Mouse (Mus musculus): ENCODE measurements around the gene Cul7. TPM values are rescaled to one million over a fixed set of nuclear protein-coding genes. Genes with fewer than 3 reads are reported as not detected.
A peak's percentile ranks its signal among the peaks of the same experiment; 100 is the strongest.

The Cul7 gene
- total and polyA plus RNA-seq, 3 experiments, result 33.3 to 82.5 (median 68.1) TPM

GRCm38 (mm10) chr17:46621324-46621723 lies 28.8 kb upstream of the Cul7 start:
- DNase-seq (ENCODE audit: extremely low read depth), result no peak
- Histone ChIP-seq H3K36me3 (replicated peaks in 1 of 2; ENCODE audit: control insufficient read depth in 1 of 2, insufficient read depth in 1 of 2, low read length in 1 of 2) (no peaks in the 10 kb centered on the region), H3K4me3 (replicated peaks in 1 of 3; ENCODE audit: low read depth in 2 of 3, low read length in 2 of 3, poor library complexity in 1 of 3) (no peak overlapping the region), H3K4me1 (ENCODE audit: control insufficient read depth in 1 of 2, insufficient read depth in 2 of 2) (peaks cover 39 to 64% of the 10 kb centered on the region in 2 experiments), H3K9ac (ENCODE audit: insufficient read depth, low read depth) (no peak overlapping the region), H3K4me2 (ENCODE audit: insufficient read depth, low read depth, poor library complexity, severe bottlenecking) (no peak overlapping the region), H3K79me2 (replicated peaks; ENCODE audit: control insufficient read depth, extremely low read depth, insufficient read depth, poor library complexity, severe bottlenecking) (no peaks in the 10 kb centered on the region), H3K27me3 (replicated peaks) (no peaks in the 10 kb centered on the region), H3K9me3 (replicated peaks; ENCODE audit: low read length) (no peaks in the 10 kb centered on the region), H3K27ac (ENCODE audit: insufficient read depth, low read depth) (no peak overlapping the region)
- in situ Hi-C loops (cut with MboI; ENCODE audit: low pct_ligation_motif_present, low pct_unique_long_range_greater_than_20kb, low sequenced_read_pairs), result no loop called here
- dilution Hi-C loops (cut with MboI; ENCODE audit: extremely low pct_ligation_motif_present, extremely low pct_unique_long_range_greater_than_20kb, low sequenced_read_pairs), result no loop called here
- no peak for TF ChIP-seq MAX (IDR thresholded peaks at IDR 0.05; ENCODE audit: low read length)
- no peak for TF ChIP-seq IRF4 (IDR thresholded peaks at IDR 0.05; ENCODE audit: low read depth, low read length)
- TF ChIP-seq HCFC1 (IDR thresholded peaks at IDR 0.05; ENCODE audit: low read depth, low read length), result no peak
- no peak for TF ChIP-seq ELF1 (IDR thresholded peaks at IDR 0.05; ENCODE audit: low read depth, low read length)
- TF ChIP-seq TCF12 (IDR thresholded peaks at IDR 0.05; ENCODE audit: low read depth, low read length), result no peak
- TF ChIP-seq ETS1 (conservative IDR thresholded peaks at IDR 0.05; ENCODE audit: low read depth, low read length), result no peak
- TF ChIP-seq RAD21 (IDR thresholded peaks at IDR 0.05; ENCODE audit: low read depth, low read length), result no peak
- TF ChIP-seq RCOR1 (conservative IDR thresholded peaks at IDR 0.05; ENCODE audit: low read depth, low read length), result no peak
- no peak for TF ChIP-seq JUND (conservative IDR thresholded peaks at IDR 0.05; ENCODE audit: low read depth, low read length)
- TF ChIP-seq ZKSCAN1 (IDR thresholded peaks at IDR 0.05; ENCODE audit: borderline replicate concordance, low read depth, low read length), result no peak
- TF ChIP-seq CHD2 (IDR thresholded peaks at IDR 0.05; ENCODE audit: low read length), result no peak
- TF ChIP-seq MYC (IDR thresholded peaks at IDR 0.05; ENCODE audit: low read depth, low read length), result no peak
- no peak for TF ChIP-seq POLR2A (IDR thresholded peaks at IDR 0.05; ENCODE audit: low read depth, low read length)
- TF ChIP-seq CTCF (conservative IDR thresholded peaks at IDR 0.05 in 1 of 2, IDR thresholded peaks at IDR 0.05 in 1 of 2; ENCODE audit: low read depth in 2 of 2, low read length in 2 of 2), result no peak
- no peak for TF ChIP-seq TBP (conservative IDR thresholded peaks at IDR 0.05; ENCODE audit: low read depth, low read length)
- no peak for TF ChIP-seq SIN3A (IDR thresholded peaks at IDR 0.05; ENCODE audit: low read length)
- no peak for TF ChIP-seq SMC3 (IDR thresholded peaks at IDR 0.05; ENCODE audit: low read depth, low read length)
- TF ChIP-seq MXI1 (IDR thresholded peaks at IDR 0.05; ENCODE audit: low read depth, low read length), result no peak
- TF ChIP-seq EP300 (IDR thresholded peaks at IDR 0.05; ENCODE audit: low read length), result no peak

GRCm38 (mm10) chr17:46622269-46622668 lies 27.9 kb upstream of the Cul7 start:
- Histone ChIP-seq H3K4me2 (ENCODE audit: insufficient read depth, low read depth, poor library complexity, severe bottlenecking) (peak overlapping the region; percentile 45), H3K36me3 (replicated peaks in 1 of 2; ENCODE audit: control insufficient read depth in 1 of 2, insufficient read depth in 1 of 2, low read length in 1 of 2) (no peaks in the 10 kb centered on the region), H3K27ac (ENCODE audit: insufficient read depth, low read depth) (peak overlapping the region; percentile 40), H3K4me3 (replicated peaks in 1 of 3; ENCODE audit: low read depth in 2 of 3, low read length in 2 of 3, poor library complexity in 1 of 3) (no peak overlapping the region), H3K4me1 (ENCODE audit: control insufficient read depth in 1 of 2, insufficient read depth in 2 of 2) (peaks cover 39 to 64% of the 10 kb centered on the region in 2 experiments), H3K9me3 (replicated peaks; ENCODE audit: low read length) (no peaks in the 10 kb centered on the region), H3K27me3 (replicated peaks) (no peaks in the 10 kb centered on the region), H3K9ac (ENCODE audit: insufficient read depth, low read depth) (peak overlapping the region; percentile 13; the same call in 1 of the 2 replicates), H3K79me2 (replicated peaks; ENCODE audit: control insufficient read depth, extremely low read depth, insufficient read depth, poor library complexity, severe bottlenecking) (no peaks in the 10 kb centered on the region)
- in situ Hi-C loops (cut with MboI; ENCODE audit: low pct_ligation_motif_present, low pct_unique_long_range_greater_than_20kb, low sequenced_read_pairs), result no loop called here
- dilution Hi-C loops (cut with MboI; ENCODE audit: extremely low pct_ligation_motif_present, extremely low pct_unique_long_range_greater_than_20kb, low sequenced_read_pairs), result no loop called here
- peak; percentile 88 for DNase-seq (ENCODE audit: extremely low read depth)
- 0 out of 2 replicates have a peak, but pooled peaks have one; percentile 42 for TF ChIP-seq POLR2A (IDR thresholded peaks at IDR 0.05; ENCODE audit: low read depth, low read length)
- TF ChIP-seq PAX5 (IDR thresholded peaks at IDR 0.05; ENCODE audit: low read length), result no peak
- no peak for TF ChIP-seq USF1 (IDR thresholded peaks at IDR 0.05; ENCODE audit: low read depth, low read length)
- TF ChIP-seq MAZ (IDR thresholded peaks at IDR 0.05; ENCODE audit: low read depth, low read length), result no peak
- no peak for TF ChIP-seq E2F4 (IDR thresholded peaks at IDR 0.05; ENCODE audit: insufficient replicate concordance, low read depth, low read length)
- TF ChIP-seq ZKSCAN1 (IDR thresholded peaks at IDR 0.05; ENCODE audit: borderline replicate concordance, low read depth, low read length), result no peak
- no peak for TF ChIP-seq KAT2A (IDR thresholded peaks at IDR 0.05; ENCODE audit: insufficient replicate concordance, low read length)
- TF ChIP-seq JUND (conservative IDR thresholded peaks at IDR 0.05; ENCODE audit: low read depth, low read length), result no peak
- TF ChIP-seq BHLHE40 (IDR thresholded peaks at IDR 0.05; ENCODE audit: low read depth, low read length), result peak; percentile 92
- peak; percentile 71; the same call in 1 of the 2 replicates for TF ChIP-seq ETS1 (conservative IDR thresholded peaks at IDR 0.05; ENCODE audit: low read depth, low read length)
- TF ChIP-seq NRF1 (IDR thresholded peaks at IDR 0.05; ENCODE audit: low read depth, low read length), result no peak
- TF ChIP-seq CTCF (conservative IDR thresholded peaks at IDR 0.05 in 1 of 2, IDR thresholded peaks at IDR 0.05 in 1 of 2; ENCODE audit: low read depth in 2 of 2, low read length in 2 of 2), result peak in 1 of 2 experiments; percentile 27; a peak in 1 of 4 replicates
- TF ChIP-seq MXI1 (IDR thresholded peaks at IDR 0.05; ENCODE audit: low read depth, low read length), result 0 out of 2 replicates have a peak, but pooled peaks have one; percentile 12
- no peak for TF ChIP-seq SIN3A (IDR thresholded peaks at IDR 0.05; ENCODE audit: low read length)
- no peak for TF ChIP-seq JUN (IDR thresholded peaks at IDR 0.05; ENCODE audit: insufficient read depth, low read depth, low read length)
- 0 out of 2 replicates have a peak, but pooled peaks have one; percentile 44 for TF ChIP-seq MEF2A (IDR thresholded peaks at IDR 0.05; ENCODE audit: borderline replicate concordance, low read depth, low read length)
- peak; percentile 64; the same call in 1 of the 2 replicates for TF ChIP-seq EP300 (IDR thresholded peaks at IDR 0.05; ENCODE audit: low read length)
- TF ChIP-seq NELFE (IDR thresholded peaks at IDR 0.05; ENCODE audit: low read depth, low read length), result no peak
- no peak for TF ChIP-seq HCFC1 (IDR thresholded peaks at IDR 0.05; ENCODE audit: low read depth, low read length)
- TF ChIP-seq IRF4 (IDR thresholded peaks at IDR 0.05; ENCODE audit: low read depth, low read length), result peak; percentile 94
- no peak for TF ChIP-seq RCOR1 (conservative IDR thresholded peaks at IDR 0.05; ENCODE audit: low read depth, low read length)
- no peak for TF ChIP-seq MYC (IDR thresholded peaks at IDR 0.05; ENCODE audit: low read depth, low read length)
- peak; percentile 11 for TF ChIP-seq RAD21 (IDR thresholded peaks at IDR 0.05; ENCODE audit: low read depth, low read length)
- TF ChIP-seq ZMIZ1 (IDR thresholded peaks at IDR 0.05; ENCODE audit: low read depth, low read length), result no peak
- no peak for TF ChIP-seq MAX (IDR thresholded peaks at IDR 0.05; ENCODE audit: low read length)

Measured in CH12.LX (cell line).